Mouse (Mus musculus) testis, adult 2 months (tissue): ENCODE measurements around the gene Atp5e.

ENCODE experiments used
- CTCF ChIP-seq: fragments of 200-500 bp; IDR thresholded peaks from 2 replicates; pipeline ENCODE4 v1.5.1; 2012; ENCODE audit warnings: low read depth, mild to moderate bottlenecking, inconsistent platforms, low read length, moderate library complexity; ENCODE audit not compliant: control insufficient read depth, insufficient read depth, insufficient replicate concordance
- POLR2A ChIP-seq: fragments of 200-500 bp; IDR thresholded peaks from 2 replicates; pipeline ENCODE4 v1.6.1; 2012; ENCODE audit warnings: low read depth, mild to moderate bottlenecking, inconsistent platforms, low read length, moderate library complexity; ENCODE audit not compliant: control insufficient read depth

DNA sequence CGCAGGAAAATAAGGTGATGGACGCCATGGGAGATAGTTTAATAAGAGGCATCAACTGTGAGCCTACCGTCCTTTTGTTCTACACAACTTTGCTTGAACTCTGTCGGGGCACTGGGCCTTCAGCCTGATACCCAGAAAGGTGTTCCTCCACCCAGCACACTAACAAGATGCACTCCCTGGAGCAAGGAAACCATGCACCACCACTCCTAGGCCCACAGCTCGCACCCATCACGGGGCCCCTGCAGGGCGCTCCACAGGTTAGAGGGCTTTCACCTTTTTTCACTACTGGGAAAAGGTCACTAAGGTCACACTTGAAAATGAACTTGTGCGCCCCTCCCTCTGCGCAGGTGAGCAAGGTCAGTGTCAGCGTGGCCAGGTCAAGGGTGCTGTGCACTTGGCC is 535 bp downstream of the Atp5e start:
- TF ChIP-seq CTCF (no peak), POLR2A (no peak)
